Mouse (Mus musculus) left cerebral cortex, postnatal 4 days (tissue): ENCODE measurements at regions not wholly inside any gene's neighbourhood (a gene's known extent, or its start where the extent isn't known, plus 50 kb on each side); places are given as distances from the start of the nearest gene placed in this dataset.

ENCODE experiments used
- DNase-seq: peaks from one replicate; pipeline ENCODE4 v3.0.0-alpha.2; 2022
- intact Hi-C: fragments of 180-260 bp; cut with DNase I; formaldehyde crosslinking; loops from one replicate; pipeline ENCODE4 v1.15.1; 2025

DNA sequence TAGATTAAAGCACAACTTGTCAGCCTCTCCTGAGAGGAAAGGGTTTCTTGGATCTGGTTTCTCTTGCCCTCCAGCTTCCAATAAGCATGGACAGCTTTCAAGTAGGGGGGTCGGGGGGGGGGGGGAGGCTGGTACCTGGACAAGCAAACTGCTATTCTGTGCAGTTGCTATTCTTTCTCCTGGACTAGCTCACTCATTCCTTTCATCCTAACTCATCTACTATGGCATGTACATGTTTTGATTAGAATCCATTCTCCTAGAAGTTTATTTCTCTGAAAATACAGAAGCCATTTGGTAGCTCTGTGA is 650.5 kb downstream of the Gsdmc2 start:
- intact Hi-C loops: no loop called here
- DNase-seq: no peak

DNA sequence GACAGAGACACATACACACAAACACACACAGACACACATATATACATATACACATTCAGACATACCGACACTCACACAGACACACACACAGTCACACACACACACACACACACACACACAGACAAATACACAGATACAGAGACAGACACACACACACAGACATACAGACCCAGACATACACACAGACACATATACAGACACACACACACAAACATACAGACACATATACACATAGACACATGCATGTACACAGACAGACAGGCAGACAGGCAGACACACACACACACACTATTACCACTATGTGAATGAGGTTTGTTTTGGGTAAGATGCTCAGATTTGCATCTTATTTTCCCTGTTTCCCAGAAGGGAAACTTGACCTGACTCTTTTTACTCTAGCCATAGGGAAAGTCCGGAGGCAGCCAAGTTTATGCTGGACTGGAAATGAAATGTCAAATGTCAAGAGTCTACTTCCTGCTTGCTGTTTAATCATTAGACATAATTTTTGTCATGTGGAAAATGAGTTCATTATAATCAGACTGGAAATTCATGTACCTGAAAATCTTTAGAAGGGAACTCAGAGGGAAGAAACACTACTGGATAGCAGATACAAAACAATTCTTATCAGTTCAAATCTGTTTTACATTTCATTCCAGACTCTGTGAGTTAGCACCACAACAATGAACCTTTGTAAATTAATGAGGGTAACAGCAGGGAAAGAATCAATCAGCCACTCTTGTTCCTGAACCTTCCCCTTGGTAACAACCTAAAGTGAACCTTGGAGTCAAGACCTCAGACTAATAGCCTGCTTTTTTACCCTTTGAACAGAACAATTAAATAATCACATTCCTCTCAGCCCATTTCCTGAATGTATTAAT is 651.1 kb downstream of the Gsdmc2 start:
- intact Hi-C loops: no loop called here
- DNase-seq: no peak

DNA sequence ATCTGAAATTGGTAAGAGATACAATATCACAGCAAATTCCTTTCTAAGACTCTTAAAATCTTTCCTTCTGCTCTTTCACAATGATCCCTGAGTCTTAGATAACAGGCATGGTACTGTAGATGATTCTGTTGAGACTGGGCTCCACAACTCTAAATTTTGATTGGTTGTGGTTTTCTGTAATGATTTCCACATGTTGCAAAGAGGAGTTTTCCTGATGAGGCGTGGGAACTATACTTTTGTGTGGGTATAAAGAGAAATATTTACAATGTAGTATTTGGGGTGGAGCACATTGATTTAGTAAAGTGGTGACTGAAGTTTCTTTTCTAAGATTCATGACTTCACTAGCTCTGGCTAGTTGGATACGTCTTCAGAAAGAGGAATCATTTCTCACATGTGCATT is 653.2 kb downstream of the Gsdmc2 start:
- DNase-seq: no peak
- intact Hi-C loops: no loop called here

DNA sequence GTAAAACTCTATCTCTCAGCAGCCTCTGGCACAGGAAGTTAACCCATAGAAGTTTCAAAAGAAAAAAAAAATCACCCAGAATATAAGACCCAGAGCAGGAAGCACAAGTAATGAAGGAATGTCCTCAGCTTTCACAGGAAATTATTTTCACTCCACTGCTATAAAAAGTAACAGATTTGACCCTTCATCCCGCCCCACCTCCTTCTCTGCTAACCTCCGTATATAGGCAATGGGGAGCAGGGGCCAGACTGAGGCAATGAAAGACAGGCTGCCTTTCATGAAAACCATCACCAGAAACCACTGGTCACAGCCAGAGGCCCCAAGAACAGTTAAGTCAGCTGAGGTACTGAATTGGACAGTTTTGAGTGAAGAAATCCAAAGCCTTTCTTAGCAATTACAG is 654.9 kb downstream of the Gsdmc2 start:
- DNase-seq: no peak
- intact Hi-C loops: no loop called here

DNA sequence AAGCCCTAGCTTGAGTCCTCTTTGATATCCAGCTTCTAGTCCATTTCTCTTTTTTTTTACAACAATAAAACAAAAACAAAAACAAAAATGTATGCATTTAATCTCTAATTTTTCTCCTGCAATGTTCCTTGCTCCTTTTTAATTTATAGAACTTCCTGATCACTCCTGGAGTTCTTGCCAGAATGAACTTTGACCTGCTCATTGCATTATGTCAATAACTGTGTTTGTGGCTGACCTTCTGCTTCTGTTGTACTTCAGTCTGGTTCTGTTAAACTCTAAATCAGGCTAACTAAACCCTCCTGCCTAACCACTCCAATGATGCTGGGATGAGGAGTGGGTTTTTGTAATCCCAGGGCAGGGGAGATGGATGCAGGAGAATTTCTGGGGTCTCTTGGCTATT is 674.0 kb downstream of the Gsdmc2 start:
- intact Hi-C loops: no loop called here
- no peak for DNase-seq

DNA sequence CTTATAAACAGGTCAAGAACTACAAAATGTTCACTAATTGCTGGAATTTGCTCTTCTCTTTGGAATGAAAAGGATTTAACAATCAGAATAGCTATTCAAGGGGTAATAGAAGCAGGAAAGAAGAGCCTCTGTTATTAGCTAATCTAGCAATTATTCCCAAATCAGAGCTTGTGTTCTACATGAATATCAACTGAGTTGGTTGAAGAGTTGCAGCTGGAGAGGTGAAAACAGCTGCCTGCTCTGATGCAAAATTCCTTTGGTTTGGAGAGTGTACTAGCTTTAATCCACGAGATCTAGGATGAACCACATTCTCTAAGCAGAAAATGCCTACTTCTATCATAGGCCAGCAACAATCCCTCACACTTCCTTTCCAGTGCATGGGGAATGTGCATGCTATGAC is 674.8 kb downstream of the Gsdmc2 start:
- intact Hi-C loops: no loop called here

DNA sequence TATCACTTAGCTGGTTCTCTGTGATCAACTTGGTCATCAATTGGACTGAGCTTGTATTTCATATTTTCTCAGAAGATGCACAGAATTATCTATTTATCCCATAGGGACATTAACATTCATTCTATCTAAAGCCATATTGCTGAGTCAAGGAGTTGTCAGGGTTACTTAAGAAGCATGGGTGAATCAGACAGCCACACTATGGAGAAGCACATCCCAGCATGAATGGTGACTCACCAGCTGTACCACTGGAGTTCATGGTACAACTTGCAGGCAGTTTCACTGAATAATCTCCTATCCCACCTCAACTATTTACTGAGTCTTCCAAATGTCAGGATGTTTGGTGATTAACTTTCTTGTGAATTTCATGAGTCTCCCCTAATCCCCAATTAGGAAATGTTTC is 678.6 kb downstream of the Gsdmc2 start:
- intact Hi-C loops: no loop called here

More for the DNA sequence above, 674.8 kb downstream of the Gsdmc2 start:
- DNase-seq: no peak

DNA sequence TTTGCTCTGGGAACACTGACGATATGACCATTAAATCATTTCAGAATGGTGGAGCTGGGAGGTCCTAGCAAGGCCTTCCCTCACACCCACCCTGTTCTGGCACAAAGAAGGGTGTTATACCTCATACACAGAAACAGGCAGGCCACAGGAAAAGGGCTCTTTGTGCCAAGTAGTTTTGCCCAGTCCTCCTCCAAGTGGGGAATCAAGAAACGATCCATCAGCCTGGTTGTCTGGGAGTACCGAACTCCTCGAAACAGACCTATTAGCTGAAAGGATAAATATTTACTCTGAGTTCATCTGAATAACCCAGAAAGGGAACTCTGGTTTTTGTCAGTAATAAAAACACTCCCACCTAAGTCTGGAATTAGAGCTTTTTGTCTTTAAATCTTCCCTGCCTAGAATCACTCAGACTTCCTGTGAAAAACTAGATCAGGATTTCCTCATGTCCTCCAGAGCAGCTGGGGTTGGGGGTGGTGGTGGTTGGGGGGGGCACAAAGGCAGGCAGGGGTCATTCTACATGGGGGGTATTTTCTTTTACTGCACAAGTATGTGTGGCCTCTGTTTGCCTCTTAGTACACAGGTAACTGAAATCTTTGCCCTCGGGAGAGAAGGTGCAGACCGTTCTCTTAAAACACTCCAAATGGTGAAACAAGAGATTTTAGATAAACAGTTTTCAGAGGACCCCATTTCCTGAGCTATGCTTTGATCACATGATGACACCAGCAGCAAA is 681.3 kb downstream of the Gsdmc2 start:
- intact Hi-C loops: no loop called here
- no peak for DNase-seq

More for the DNA sequence above, 678.6 kb downstream of the Gsdmc2 start:
- DNase-seq: no peak

DNA sequence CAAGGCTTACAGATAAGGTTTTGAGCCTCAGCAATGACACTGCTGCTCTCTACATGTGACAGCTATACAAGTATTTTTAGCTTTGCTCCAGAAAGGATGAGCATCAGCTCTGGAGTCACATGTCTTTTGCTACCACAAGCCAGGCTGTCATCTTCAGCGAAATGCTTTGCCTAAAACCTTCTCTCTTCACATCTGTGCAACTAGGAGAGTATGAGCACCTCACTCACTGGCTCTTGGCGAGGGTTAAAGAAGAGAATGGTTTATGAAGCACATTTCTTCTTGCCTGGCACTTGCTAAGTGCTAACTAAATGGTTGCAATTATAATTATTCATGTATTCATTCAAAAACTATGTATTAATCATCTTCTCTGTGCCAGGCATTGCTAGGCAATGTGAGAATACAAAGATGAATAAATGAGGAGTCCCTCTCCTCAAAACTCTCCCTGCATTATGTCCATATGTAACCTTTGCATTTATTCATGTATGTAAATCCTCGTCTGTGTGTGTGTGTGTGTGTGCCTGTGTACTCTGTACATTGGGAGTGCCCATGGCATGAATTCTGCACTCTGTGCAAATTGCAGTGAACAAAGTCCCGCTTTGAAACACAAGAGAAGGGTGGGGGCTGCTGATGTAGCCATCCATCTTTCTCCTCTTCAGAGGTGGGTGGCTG is 682.0 kb downstream of the Gsdmc2 start:
- DNase-seq: no peak
- intact Hi-C loops: no loop called here

DNA sequence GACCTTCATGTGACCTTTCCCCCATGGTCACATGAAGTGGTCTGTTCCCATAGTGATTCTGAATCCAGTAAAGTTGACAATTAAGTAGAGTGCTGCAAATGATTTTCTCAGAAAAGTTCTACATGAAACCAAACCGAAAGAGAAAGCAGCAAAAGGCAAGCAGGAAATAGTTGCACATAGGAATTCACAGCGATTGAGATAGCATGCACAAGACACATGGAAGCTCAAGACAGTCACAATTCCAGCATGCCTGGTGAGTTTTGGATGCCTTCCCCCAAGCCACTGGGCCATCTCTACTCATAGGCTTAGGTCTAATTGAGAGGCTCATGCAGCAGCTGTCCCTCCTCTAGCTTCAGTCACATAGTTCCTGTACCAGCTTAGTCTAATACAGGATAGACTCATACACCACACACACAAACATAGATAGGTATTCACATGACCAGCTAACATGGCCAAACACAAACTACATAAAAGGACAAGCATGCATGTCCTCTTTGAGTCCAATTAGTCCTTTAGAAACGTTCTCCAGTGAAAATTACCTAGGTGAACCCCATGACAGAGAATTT is 721.8 kb downstream of the Gsdmc2 start:
- intact Hi-C loops: no loop called here
- DNase-seq: no peak

DNA sequence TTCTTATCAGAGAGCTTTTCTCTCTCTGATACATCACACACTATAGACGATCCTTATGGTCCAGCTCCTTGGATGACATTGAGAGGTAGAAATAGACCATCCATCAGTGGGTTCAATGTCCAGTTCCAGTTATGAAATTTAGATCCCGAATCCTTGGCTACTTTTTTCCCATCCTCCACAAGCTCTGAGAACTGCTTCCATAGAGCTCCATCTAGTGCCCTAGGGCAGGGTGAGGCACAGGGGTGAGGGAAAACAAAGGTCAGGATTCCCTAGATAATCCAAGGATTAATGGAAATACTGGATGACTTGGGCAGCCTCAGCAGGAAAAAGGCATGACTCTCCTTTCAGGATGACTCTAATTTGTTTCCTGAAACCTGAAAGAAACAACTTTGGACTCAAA is 732.1 kb downstream of the Gsdmc2 start:
- intact Hi-C loops: no loop called here
- peak; percentile 12 for DNase-seq

DNA sequence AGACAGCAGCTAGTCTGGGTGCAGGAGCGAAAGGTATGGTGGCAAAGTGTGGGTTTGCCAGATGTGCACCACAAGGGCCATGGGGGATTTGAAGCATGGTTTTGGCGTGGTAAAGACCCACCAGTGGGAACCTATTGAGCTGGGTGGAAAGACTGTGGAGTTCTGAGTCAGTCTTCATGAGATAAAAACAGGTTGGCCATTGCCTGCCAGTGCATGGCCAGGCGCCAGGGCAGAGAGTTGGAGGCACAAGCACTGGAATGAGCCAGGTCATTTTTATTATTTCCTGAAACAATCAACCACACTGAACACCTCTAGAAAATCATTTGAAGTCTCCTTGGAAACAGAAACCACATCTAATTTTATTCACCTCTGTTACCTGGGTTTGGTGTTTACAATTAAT is 744.9 kb downstream of the Gsdmc2 start:
- DNase-seq: peak; percentile 27
- intact Hi-C loops: no loop called here

DNA sequence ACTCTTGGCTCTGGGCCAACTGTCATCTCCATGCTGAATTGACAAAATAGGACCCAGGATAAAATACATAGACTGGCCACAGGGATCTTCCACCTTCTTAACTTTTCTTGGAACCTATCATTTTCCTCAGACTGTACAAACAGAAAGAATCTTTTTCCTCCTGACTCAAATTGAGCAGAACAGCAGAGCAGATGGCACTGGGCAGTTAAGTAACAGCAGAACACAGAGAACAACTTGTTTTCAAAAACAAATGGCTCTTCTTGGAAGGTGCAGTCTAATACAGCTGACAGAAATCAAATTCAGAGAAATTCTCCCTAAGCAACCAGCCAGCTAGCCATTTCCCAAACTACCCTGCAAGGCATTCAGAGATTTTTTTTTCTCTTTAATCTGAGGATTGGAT is 763.0 kb downstream of the Gsdmc2 start:
- DNase-seq: peak; percentile 8
- intact Hi-C loops: no loop called here

DNA sequence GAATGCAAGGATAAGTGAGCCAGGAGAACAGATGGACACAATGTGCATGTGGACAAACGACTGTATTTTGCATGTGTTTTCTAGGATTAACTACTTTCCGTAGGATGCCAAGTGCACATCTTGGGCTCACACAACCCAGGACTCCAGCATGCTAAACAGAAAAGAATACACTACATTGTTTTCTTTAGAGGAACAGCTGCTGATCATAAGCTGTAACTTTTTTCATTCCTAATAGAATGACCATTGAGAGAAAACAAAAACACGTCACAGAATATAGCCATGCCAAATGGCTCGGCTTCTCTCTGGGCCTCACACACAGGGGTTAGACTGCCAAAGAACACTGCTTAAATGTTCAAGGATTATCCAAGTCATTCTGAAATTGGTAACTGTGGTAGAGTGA is 765.2 kb downstream of the Gsdmc2 start:
- intact Hi-C loops: no loop called here
- peak; percentile 34 for DNase-seq

DNA sequence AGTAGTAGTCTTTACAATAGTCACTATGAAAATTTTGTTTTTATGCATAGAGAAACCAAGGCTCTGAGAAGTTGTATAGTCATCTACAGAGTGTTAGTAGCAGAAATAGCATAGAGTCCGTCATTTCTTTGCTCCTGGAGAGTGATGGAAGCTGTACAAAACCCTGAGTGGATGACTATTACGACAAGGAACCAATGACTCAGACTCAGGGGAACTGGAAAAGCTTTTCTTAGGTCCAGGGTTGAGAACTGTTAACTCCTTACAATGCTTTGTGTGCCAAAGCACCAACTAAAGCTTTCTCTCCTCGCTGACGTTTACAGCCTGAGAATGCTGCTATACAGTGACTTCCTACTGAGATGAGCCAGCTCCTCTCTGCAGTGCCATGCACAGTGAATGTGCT is 773.1 kb downstream of the Gsdmc2 start:
- intact Hi-C loops: no loop called here
- DNase-seq: no peak

DNA sequence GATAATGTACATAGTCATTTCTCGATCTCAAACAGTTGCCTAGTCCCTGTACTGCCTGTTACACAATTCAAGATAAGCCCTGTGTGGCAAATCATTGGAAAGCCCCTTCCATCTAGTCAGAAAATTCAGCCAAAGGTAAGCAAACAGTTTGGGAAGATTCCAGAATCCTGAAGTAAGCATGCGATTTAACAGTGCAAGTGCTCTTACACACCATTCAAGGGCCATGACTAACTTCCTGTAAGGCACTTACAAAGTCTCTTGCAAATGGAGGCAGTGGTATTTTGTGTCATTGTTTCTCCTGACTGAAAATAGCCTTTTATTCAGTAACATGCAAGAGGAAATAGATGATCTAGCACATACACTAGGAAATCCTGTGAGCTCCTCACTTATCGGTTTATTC is 777.9 kb downstream of the Gsdmc2 start:
- intact Hi-C loops: no loop called here
- DNase-seq: no peak

DNA sequence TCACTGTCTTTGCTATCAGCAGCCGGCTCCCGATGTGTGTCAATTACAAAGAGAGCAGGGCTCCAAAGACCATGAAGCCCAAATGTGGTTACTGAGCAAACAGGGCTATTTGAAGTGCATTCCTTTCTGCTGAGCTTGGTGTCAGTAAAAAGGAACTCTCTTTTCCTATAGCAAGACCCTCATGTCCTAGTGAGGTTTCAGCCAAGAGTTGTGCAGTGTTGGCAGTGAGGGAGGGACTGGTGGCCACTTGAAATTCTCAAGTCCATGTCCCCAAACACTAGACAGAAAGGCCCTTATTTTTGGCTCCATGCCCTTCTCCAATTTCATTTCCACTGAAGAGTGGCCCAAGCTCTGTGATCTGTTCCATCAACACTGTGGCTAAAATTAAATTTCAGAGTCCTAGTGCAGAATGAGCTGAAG is 778.9 kb downstream of the Gsdmc2 start:
- no peak for DNase-seq
- intact Hi-C loops: no loop called here

DNA sequence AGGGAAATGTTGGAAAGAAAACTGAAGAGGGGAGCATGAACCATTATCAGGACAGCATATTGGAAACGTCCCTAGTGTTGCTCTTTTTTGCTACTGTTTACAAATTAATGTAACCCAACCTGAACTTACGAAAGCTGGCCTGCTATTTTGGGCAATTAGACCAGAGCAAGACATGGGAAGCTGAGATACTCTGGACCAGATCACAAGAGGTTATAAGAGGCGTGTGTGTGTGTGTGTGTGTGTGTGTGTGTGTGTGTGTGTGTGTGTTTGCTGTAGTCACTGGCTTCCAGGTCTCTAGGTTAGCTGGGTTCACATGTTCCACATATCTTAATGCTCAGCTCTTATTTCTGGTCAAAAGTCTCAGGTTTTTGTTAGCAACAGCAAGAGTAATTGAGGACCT is 783.1 kb downstream of the Gsdmc2 start:
- intact Hi-C loops: no loop called here
- DNase-seq: no peak

DNA sequence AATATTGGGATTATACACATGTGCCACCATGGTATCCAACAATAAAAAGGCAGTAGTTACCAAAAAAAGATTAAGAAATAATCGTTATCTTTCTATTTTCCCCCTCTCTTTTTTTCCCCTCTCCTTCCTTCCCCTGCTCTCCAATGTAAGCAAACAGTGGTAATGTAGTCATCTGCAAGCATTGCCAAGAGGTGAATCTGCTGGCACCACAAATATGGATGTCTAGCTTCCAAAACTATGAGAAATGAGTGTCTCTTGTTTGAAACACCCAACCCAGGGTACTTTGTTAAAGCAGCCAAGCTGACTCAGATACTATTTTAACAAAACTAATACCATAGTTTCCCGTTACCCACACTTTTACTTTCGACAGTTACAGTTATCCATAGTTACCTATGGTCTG is 784.2 kb downstream of the Gsdmc2 start:
- no peak for DNase-seq
- intact Hi-C loops: no loop called here

DNA sequence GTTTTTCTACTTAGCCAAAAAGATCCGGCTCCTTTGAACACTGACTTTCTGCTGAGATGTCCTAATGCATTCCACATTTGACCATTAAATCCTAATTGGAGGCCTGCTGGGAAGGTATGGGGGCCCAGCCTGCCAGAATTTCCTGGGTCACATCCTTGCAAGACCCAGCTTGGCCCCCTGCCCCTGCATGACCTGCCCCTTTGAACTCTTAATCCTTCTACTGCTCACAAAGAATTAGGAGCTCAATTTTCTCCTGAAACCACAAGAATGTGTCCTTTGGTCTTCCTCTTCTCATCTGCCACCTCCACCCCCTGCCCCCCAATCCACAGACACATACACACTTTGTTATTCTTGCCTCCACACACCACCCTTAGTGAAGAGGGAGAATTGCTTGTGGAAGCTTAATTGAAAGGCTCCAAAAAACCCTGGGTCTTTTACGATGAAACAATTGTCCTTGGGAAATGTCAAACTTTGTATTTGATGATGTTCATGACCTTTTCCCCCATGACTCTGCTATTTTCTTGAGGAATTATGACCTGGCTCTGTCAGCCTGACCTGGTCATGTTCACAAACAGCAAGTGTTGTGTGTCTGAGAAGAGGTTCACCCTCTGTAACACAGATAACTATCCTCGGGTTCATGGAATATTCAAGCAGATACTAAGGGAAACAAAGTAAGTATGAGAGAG is 792.3 kb downstream of the Gsdmc2 start:
- intact Hi-C loops: no loop called here
- DNase-seq: peak; percentile 7

DNA sequence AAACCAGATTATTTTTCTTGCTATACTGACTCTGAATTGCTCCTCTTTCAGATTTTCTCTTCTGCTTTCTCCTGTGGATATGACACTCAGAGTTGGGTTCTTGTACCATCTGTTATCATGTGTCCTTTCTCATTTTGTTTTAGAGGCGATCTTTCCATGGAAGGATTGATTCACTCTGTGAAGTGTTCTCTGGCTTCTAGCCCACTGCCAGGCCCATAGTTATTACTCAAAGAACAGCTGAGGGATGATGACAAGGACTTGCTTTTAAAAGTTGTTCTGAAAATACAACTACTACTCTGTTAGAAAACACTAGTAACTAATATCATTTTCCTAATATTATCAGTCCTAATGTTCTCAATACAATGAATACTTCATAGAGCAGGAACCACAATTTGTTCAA is 794.9 kb downstream of the Gsdmc2 start:
- no peak for DNase-seq

More for the DNA sequence above, 794.9 kb downstream of the Gsdmc2 start:
- intact Hi-C loops: no loop called here
